Mouse (Mus musculus) kidney, adult 8-10 months (tissue): ENCODE results near the gene Kcns1.

Source experiments
- DNase-seq, 2 experiments: peaks; one replicate each; pipeline ENCODE4 v3.0.0; 2022

The Kcns1 gene

DNA sequence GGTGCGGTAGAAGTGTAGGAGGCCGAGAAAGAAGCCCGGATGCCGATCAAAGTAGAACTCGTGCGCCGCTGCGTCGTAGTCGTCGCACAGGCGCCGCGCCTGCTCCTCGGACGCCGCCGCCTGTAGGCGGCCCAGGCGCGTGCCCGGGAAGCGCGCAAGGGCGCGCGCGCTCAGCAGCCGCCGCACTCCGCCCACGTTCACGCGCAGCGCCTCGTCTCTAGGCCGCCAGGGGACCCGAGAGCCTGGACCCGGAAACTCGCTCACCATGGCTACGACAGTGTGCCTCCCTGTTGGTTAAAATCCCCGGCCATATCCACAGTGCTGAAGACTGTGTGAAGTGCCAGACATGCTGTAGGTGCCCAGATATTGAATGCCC, 2.4 kb downstream of the Kcns1 start:
- no peak for DNase-seq

DNA sequence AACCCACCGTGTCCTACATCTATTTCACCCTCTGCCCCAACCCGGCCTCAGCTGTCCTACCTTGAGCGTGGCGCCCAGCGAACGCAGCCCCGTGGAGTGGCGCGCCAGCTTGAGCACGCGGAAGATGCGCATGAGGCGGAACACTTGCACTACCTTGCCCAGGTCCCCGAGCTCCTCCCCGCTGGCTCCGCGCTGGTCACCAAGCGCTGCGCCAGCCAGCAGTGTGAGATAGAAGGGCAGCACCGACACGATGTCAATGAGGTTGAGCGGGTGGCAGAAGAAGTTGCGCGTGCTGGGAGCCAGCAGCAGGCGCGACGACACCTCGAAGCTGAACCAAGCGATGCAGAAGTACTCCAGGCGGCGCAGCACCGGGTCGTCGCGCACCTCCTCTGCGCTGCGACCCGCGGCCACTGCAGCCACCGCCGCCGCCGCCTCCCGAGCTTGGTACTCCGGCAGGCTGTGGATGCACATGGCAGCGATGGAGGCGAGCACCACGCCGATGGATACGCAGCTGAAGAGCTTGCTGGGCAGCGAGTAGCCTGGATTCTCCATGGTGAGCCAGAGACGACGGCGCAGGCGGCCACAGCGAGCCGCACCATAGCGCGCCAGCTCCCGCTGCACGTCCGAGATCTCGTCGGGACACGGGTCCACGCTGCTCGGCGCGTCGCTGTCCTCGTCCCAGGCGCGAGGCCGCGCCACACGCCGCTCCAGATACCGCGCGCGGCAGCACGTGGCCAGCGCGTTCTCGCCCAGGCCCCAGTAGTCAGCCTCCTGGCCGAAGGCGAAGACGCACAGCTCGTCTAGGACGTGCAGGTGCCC, 3.0 kb downstream of the Kcns1 start:
- no peak for DNase-seq

DNA sequence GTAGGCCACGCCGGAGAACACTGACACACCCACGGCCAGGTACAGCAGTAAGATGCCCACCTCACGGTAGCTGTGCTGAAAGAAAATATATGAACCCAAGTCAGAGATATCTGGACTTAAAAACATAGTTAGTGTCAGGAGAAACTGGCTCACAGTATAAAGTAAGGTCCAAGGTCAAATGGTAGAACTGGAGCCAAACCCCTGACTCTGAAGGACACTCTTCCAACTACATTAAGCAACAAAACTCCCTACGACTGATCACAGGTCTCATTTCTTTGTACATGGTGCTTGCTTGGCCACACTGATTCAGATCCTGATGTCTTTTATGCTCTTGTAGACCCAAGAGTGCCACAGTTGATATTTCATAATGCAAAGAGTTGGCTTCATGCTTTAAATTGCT, 6.0 kb downstream of the Kcns1 start:
- DNase-seq, result no peak

DNA sequence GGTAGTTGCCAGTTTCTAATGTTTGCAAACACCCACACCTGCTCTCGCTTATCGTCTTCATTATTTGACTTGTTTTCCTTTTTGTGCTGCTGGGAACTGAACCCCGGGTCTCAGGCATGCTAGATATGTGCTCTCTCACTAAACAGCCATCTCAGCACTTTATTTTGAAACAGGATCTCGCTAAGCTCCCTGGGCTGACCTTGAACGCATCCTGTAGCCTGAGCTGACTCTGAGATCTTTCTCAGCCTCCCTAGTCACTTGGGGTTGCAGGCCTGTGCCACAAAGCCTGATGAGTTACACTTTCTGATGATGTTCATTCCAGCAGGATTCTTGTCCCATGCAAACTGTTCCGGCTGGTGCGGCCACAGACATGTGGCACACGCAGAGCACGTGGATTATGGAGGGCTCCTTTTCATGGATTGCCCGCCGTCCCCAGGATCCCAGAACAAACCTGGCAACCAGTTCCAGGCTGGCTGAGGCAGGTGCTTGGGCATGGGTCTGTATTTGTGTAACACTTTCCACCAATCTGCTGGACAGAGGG, 9.3 kb downstream of the Kcns1 start:
- DNase-seq, result no peak

DNA sequence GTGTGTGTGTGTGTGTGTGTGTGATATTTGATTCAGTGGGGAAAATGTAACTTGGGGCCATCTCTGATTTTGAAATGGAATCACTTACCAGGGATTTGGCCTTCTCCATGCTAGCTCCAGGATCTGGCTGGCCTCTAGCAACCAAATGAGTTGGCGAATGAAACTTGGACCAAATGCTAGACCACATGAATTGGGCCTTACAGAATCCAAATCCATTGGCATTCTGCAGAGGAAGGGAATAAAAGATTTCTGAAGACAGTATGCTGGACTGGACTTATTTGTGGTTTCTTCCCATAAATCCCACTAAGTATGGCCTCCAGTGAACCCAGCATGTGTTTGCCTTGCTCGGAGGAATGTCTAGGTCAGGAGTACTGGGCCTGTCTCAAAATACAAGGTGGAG, 12.1 kb downstream of the Kcns1 start:
- DNase-seq, result no peak

DNA sequence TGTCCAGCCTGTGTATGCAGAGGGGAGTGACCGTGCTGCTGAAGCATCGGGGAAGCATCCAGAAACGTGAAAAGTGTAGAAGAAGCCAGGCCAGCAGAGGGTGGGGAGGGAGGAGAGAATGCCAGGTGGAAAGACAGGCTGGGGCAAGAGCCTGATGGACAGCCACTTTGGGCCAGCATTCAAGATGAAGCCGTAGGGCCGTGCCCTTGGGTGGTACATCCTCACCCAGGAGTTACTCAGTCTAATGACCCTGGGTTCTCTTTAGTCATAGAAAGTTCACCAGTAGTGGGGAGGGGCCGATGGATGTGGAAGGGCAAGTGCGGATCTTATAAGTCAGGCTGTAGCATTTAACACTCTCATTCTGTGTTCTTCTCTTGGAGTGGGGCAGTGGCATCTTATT, 14.8 kb downstream of the Kcns1 start:
- DNase-seq, result no peak

DNA sequence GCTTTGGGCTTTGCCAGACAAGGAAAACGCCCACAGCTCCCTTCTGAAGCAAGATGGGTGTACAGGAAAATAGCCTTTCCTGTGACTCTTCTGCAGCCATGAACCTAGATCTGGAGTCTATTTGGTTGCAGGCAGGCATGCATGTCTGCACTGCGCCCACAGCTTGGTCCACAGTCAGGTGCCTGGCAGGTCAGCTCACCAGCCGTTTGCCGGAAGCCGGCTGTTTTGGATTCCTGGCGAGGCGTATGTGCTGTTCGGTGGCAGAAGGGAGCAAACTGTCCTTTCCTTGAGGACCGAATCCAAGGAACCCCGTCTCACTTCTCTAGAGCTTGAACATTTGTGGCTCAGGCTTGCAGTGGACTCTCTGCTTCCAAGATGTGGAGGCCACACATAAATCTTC, 16.9 kb downstream of the Kcns1 start:
- DNase-seq, result no peak

DNA sequence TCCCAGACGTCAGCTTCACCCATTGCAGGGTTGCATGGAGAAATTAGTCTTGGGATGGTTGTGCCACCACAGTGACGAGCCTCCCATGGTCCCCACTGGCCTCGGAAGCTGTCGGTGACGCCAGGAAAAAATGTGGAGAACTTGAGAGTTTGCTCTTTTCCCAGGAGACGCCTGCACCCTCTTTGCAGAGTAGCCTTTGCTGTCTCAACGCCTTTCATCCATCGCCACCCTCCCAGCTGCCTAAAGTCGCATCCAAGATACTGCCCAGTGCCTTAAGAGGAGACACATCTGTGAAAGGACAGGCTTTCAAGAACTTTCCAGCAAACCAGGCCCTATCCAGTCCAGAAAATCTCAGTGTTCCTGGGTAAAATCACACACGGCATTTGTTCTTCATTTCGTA, 18.6 kb downstream of the Kcns1 start:
- no peak for DNase-seq

DNA sequence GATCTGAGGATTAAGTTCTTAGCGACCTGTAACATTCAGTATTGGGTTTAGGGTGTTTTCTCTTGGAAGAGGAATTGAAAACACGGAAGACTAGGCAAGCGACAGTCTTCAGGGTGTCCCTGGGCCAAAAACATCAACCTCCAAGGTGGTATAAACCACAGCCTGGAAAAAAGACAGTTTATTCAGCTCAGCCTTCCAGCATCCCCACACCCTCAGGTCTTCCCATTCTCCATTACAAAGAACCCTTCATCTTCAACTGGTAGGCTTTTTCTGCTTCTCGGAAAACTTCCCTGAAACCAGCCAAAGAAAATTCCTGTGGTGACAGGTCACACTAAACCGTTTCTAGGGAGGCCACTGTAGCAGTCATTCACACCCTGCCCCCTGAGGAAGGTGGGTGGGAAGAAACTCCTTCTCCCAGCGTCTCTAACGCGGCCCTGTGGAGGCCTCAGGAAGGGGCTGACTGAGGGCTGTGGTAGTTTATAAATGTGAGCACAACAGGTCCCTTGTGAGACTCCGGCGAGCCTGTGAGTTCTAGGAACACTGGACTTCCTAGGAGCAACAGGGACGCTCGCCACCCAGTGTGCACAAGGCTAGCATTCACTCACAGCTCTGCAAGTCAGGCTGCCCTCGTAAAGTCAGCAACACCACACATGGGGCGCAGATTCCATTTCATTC, 20.7 kb downstream of the Kcns1 start:
- DNase-seq, result no peak

DNA sequence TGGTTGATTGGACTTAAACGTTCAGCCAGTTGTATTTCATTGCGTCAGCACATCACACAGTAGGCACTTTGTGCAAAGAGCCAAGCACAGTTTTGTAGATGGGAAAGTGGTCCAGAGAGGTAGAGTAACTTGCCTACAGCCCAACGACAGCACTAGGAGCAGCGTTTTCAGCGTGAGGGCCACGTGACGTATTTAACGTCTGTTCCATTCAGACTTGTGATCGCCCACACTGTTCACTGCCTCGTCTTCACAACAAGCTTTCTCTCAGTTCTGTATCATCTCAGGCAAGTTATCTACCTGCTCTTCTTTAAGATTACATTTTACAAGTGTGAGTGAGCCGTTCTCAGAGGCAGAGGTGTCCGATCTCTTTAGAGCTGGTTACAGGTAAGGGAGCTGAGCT, 24.4 kb downstream of the Kcns1 start:
- no peak for DNase-seq

DNA sequence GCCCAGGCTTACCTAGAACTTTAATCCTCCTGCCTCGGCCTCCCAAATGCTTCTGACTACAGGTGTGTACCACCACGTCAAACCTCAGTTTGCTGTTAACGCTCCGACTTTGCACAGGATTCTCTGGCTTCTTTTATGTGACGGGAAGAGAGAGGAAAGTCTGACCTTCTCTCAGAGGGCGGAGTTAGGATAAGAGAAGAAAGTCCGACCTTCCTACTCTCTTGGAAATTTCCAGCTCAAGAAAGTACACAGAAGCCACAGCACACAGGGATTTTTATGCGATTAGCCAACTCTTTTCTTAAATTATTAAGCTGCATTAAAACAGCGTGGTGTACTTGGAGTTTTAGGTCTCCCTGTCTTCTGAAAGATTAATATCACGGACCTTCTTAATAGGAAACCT, 26.4 kb downstream of the Kcns1 start:
- peak; percentile 14 to 26 for DNase-seq

DNA sequence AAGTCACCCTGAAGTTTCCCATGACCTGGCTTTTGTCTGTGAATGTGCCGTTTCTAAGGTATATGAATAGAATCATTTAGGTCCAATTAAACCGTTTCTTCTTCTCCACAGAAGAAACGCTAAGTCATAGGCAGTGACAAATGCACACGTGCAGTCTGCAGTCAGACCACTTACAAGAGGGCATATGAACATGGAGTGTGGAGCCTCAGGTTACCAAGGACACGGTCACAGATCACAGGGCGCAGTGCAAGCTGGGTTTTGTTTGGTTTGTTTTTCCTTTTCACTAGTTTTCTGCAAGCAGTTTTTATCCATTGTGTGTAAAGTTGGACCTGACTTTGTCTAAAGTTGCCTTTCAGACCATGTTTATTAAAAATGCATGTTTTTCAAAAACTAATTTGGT, 26.9 kb downstream of the Kcns1 start:
- peak in 1 of 2 experiments; percentile 38 for DNase-seq

DNA sequence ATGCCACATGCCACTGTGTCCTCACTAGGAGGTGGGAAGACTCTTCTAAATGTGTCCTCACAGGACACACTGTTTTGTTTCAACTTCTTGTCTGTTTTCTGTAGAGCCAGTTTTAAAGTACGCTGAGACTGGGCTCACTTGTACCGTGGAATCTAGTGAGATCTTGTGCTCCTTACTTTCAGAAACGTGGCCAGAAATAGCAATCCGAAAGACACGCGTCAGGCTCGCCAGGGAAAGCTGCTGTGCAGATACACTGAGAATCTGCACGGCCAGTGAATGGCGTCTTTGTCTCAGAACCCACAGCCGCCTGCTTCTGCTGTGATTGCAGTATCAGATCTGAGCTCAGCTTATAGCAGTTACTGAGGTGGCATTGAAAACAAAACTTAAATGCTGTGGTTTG, 28.9 kb downstream of the Kcns1 start:
- DNase-seq, result no peak

DNA sequence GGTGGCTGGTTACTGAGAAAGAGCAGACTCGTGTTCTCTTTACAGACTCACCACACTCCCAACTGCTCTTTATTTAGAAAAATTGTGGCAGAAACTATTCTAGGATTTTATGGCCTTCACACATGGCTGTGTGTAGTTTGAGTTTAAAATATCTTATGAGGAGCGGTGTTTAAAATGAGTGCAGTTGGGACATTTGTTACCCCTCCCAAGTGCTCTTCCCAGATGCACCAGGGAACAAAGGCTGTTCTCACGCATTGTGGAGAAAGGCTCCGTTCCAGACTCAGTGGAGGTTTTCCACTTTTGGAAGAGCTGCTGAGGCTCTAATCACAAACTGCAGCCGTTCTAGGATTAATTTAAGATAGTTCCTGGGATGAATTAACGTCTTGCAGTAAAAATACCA, 33.2 kb downstream of the Kcns1 start:
- no peak for DNase-seq

DNA sequence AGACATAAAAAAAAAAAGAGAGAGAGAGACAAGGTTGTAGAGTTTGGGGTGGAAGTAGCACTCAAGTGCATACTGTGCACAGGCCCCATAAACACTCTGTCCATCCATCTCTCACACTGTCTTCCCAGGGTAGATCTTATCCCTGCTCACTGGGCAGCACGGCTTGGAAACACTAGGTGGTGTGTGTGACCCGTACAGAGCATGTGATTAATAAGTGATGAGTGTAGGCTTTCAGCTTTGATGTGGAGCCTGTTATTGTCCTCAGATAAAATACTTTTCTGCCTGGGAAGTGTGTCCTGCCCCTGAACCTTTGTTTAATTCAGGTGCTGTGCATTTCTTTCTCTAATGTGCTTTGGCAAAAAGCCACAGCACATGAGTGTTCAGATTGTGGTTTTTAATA, 34.5 kb downstream of the Kcns1 start:
- DNase-seq, result no peak

DNA sequence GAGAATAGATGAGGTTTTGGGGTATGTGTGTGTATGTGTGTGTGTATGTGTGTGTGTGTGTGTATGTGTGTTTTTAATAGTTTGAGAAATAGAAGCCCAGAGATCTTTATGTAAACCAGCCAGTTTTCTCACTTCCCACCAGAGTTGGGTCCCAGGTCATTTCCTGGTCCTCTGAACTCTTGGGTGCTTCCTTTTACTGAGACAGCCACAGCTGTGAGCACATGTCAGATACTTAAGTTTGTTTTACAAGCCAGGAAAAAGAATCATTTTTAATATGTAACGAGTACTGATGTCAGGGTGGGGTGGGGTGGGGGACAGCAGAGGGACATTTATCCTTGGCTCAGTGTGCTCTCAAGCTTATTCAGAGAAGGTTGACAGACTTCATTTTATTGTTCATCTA, 35.5 kb downstream of the Kcns1 start:
- no peak for DNase-seq

DNA sequence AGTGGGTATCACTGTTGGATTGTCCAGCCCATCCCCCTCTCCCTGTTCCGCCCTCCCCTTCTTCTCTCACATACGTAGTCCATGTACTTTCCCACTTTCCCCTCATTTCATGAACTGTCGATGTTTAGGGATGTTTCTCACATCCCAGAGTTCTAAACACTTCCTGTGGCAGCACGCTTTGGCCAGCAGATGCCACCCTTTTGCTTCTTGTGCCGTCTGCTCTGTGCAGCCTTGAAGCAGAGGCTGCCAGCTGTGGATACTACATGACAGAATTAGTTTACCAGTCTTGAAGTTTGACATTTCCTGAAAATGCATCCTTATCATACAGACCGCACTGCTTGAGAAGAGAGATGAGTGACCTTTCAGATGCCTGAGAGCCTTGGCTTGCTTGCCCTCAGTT, 36.4 kb downstream of the Kcns1 start:
- DNase-seq, result peak; percentile 21 to 30

DNA sequence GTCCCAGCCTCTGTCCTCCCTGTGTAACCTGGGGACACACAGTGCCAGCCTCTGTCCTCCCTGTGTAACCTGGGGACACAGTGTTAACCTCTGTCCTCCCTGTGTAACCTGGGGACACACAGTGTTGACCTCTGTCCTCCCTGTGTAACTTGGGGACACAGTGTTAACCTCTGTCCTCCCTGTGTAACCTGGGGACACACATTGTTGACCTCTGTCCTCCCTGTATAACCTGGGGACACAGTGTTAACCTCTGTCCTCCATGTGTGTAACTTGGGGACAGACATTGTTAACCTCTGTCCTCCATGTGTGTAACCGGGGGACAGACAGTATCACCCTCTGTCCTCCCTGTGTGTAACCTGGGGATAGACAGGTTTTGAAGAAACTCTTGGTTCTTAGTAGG, 39.3 kb downstream of the Kcns1 start:
- no peak for DNase-seq

DNA sequence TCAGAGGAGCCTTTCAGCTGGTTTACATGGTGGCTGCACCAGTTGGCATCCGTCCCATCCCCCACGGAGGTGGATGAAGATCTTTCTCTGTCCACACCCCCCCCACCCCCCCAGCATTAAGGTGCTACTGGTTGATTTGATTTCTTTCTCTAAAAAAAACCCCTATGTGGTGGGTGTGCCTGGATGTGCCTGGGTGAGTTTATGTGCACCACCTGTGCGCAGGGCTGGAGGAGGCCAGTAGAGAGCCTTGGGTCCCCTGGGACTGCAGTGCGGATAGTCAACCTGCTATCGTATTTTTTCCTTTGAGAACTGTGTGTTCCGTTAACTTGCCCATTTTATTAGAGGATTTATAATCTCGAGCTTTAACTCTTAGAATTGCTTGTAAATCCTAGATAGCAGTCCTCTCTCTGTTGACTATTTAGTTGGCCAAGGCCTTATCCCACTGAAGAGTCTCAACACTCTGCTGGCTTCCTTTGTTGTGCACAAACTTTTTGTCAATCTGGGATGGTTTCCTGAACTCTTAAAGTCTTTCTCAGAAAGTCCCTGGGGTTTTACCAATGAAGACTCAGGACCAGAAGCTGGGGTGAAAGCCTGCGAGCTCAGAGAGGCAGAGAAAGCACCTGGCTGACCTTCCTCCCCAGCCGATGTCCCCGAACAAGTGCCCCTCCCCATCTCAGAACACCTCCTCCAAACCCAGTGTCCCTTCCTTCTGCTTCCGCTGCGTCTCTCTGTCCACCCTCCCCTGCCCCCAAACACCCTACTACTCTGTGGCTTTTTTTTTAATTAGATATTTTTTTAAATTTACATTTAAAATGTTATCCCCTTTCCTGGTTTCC, 42.1 kb downstream of the Kcns1 start:
- DNase-seq, result no peak

DNA sequence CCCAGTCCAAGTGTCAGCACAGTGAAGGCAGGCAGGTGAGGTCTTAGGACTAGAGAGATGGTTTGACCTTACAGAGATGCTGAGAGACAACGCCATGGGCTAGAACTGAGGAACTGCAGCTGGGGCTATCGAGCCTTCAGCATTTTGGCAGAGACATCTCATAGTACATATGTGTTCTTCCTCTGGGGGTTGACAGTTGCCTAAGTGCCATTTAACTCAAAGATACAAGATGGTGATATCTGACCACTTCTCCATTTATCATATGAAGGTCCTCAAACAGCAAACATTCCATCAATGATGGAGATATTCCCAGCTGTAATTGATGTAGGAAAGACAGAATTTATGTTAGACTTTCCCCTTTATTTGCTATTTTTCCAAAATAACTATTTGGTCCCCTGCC, 43.6 kb downstream of the Kcns1 start:
- DNase-seq, result no peak

DNA sequence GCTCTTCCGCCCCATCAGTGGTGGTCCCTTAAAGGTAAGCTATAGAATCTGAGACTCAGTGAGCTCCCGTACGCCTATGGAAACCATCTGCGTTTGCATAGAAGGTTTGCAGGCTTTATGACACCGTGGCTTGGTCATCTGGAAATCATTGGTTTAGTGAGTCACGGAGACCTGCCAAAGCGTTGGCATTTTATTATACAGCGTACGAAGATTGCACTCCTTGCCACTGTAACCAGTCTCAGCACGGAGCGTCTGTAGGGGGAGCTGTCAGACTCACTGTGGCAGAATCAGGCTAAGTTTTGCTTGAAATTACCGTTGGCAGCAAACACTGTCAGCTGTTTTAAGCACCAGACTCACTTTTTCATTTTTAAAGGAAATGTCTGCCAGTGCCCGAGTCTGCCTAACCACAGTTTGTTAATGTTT, 44.4 kb downstream of the Kcns1 start:
- peak; percentile 54 to 59 for DNase-seq

DNA sequence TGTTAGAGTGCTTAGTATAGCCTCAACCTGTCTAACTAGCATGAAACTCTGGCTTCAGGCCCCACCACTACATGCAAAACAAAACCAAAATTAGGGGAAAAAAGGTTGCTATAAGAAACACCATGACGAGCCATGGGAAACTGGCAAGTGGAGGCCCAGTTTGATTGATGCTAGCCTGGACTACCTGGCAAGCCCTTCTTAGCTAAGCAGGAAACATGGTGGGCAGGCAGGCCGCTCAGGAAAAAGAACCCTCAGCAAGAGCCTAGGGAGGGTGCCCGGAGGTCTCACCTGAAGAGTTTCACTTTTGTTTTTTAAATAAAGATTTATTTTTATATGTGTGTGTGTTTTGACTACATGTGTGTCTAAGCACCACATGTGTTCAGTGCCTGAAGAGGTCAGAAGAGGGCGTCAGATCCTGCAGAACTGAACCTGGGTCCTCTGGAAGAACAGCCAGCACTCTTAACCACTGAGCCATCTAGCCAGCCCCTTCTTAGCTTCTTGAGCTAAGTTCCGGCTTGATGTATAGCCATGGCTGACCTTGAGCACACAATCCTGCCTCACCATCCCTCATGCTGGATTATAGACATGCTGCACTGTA, 47.6 kb downstream of the Kcns1 start:
- no peak for DNase-seq

DNA sequence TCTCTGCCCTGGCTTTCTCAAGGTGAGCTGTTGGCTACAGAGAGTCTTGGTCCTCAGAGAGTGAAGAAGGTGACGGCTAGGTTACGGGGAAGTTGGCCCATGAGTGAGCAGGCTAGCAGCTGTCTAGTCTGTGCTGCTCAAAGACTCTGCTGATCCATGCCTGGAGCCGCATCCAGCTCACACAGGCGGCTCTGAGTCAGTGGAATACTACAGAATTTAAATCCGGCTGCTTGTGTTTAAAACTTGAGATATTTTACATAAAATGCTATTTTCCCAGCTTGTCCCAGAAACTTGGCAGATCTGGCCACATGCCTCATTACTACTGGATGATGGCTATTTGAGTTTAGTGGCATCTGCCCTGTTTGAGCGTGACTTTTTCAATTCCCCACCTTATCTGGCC, 51.4 kb downstream of the Kcns1 start:
- DNase-seq, result no peak
